Mouse (Mus musculus): Measurements from ENCODE around the gene Itga2b.

Gene Itga2b

GRCm38 (mm10) chr11:102436471-102436790 is 33.5 kb downstream of the Itga2b start:
- no peak for DNase-seq (ENCODE audit: low read depth, low spot score)

GRCm38 (mm10) chr11:102435754-102436470 is 34.0 kb downstream of the Itga2b start:
- DNase-seq (ENCODE audit: low read depth, low spot score): no peak

GRCm38 (mm10) chr11:102434816-102435705 is 34.9 kb downstream of the Itga2b start:
- DNase-seq (ENCODE audit: low read depth, low spot score): no peak

GRCm38 (mm10) chr11:102434406-102434805 is 35.5 kb downstream of the Itga2b start:
- peak; percentile 80 for DNase-seq (ENCODE audit: low read depth, low spot score)

GRCm38 (mm10) chr11:102433866-102434265 is 36.1 kb downstream of the Itga2b start:
- DNase-seq (ENCODE audit: low read depth, low spot score): no peak

GRCm38 (mm10) chr11:102432896-102433295 is 37.0 kb downstream of the Itga2b start:
- DNase-seq (ENCODE audit: low read depth, low spot score): peak; percentile 91

GRCm38 (mm10) chr11:102432115-102432843 is 37.6 kb downstream of the Itga2b start:
- no peak for DNase-seq (ENCODE audit: low read depth, low spot score)

GRCm38 (mm10) chr11:102431728-102432114 is 38.2 kb downstream of the Itga2b start:
- no peak for DNase-seq (ENCODE audit: low read depth, low spot score)

GRCm38 (mm10) chr11:102431018-102431645 is 38.8 kb downstream of the Itga2b start:
- DNase-seq (ENCODE audit: low read depth, low spot score): no peak

GRCm38 (mm10) chr11:102430121-102431017 is 39.6 kb downstream of the Itga2b start, which contains the start of gene Grn:
Gene Grn, plus strand, starts transcription at chr11:102430315.
- DNase-seq (ENCODE audit: low read depth, low spot score): peak; percentile 93

- DNase-seq (ENCODE audit: low read depth, low spot score): no peak
These were observed 40.4 kb downstream of the Itga2b start for GRCm38 (mm10) chr11:102429551-102429950.

GRCm38 (mm10) chr11:102428981-102429540 is 40.9 kb downstream of the Itga2b start:
- no peak for DNase-seq (ENCODE audit: low read depth, low spot score)

GRCm38 (mm10) chr11:102425555-102426316 is 44.2 kb downstream of the Itga2b start:
- no peak for DNase-seq (ENCODE audit: low read depth, low spot score)

- no peak for DNase-seq (ENCODE audit: low read depth, low spot score)
These were observed 45.3 kb downstream of the Itga2b start for GRCm38 (mm10) chr11:102424666-102425065.

- no peak for DNase-seq (ENCODE audit: low read depth, low spot score)
These were observed 48.4 kb downstream of the Itga2b start for GRCm38 (mm10) chr11:102421559-102421958.

- no peak for DNase-seq (ENCODE audit: low read depth, low spot score)
These were observed 51.0 kb downstream of the Itga2b start for GRCm38 (mm10) chr11:102418887-102419286.

GRCm38 (mm10) chr11:102417160-102417559 is 52.8 kb downstream of the Itga2b start:
- no peak for DNase-seq (ENCODE audit: low read depth, low spot score)

GRCm38 (mm10) chr11:102415034-102415802 is 54.7 kb downstream of the Itga2b start:
- DNase-seq (ENCODE audit: low read depth, low spot score): no peak

- no peak for DNase-seq (ENCODE audit: low read depth, low spot score)
These were observed 56.9 kb downstream of the Itga2b start for GRCm38 (mm10) chr11:102413059-102413458.
